Mouse (Mus musculus): ENCODE results near the gene Ang. TPM values are rescaled to one million over a fixed set of nuclear protein-coding genes. Genes with fewer than 3 reads are reported as not detected.

Gene Ang
- polyA plus RNA-seq, 1 experiment: 0.89 TPM

DNA sequence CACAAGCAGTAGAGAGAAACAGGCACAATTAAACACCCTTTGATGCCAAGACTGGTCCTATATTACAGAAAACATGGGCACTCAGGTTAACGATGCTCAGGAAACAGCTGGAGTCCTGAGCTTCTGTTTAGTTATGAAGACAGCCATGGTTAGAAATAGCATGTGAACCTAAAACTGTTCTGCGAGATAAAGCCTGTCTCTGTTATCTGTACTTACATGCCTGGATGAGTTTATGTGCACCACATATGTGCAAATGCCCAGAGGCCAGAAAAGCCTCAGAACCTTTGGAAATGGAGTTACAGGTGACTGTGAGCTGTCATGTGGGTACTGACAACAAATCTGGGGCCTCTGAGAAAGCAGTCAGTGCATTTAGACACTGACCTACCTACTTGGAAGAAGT lies 53.0 kb downstream of the Ang start:
- H3K4me1 ChIP-seq (ENCODE audit: control insufficient read depth, insufficient read depth, low read length): no peaks in the 10 kb centered on the region

DNA sequence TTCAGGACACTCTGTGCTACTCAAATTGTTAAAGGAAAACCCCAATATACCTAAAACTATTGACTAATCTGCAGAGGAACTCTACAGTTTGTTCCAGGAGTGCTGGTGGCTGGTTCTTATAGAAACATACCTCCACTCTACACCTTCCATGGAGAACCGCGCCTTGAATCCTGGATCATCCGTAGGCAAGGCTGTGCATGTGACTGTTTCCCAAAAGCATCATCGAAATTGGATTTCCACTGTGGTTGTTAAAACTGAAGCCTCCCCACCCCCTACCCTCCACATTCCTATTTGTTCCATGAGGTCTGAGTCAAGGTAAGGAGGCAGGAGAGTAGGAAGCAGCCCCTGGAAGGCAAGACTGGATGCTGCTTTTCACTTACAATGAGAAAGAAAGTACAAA lies 53.5 kb downstream of the Ang start:
- TF ChIP-seq POLR2A (IDR thresholded peaks at IDR 0.05; ENCODE audit: control insufficient read depth, low read depth, low read length) (no peak), CTCF (IDR thresholded peaks at IDR 0.05; ENCODE audit: control insufficient read depth, insufficient read depth, insufficient replicate concordance, low read depth, low read length) (no peak)
- Histone ChIP-seq H3K27me3 (ENCODE audit: control insufficient read depth, insufficient read depth, low read length) (no peaks in the 10 kb centered on the region), H3K4me3 (ENCODE audit: control insufficient read depth, low read depth, low read length) (no peak overlapping the region), H3K27ac (ENCODE audit: control insufficient read depth, insufficient read depth, low read depth, low read length) (no peak overlapping the region), H3K4me1 (ENCODE audit: control insufficient read depth, insufficient read depth, low read length) (no peaks in the 10 kb centered on the region), H3K36me3 (ENCODE audit: control insufficient read depth, insufficient read depth, low read length) (no peaks in the 10 kb centered on the region)

More for the DNA sequence above, 53.0 kb downstream of the Ang start:
- H3K27me3 ChIP-seq (ENCODE audit: control insufficient read depth, insufficient read depth, low read length): no peaks in the 10 kb centered on the region
- TF ChIP-seq CTCF (IDR thresholded peaks at IDR 0.05; ENCODE audit: control insufficient read depth, insufficient read depth, insufficient replicate concordance, low read depth, low read length) (no peak), POLR2A (IDR thresholded peaks at IDR 0.05; ENCODE audit: control insufficient read depth, low read depth, low read length) (no peak)
- no peaks in the 10 kb centered on the region for H3K36me3 ChIP-seq (ENCODE audit: control insufficient read depth, insufficient read depth, low read length)
- H3K4me3 ChIP-seq (ENCODE audit: control insufficient read depth, low read depth, low read length): no peak overlapping the region
- H3K27ac ChIP-seq (ENCODE audit: control insufficient read depth, insufficient read depth, low read depth, low read length): no peak overlapping the region

GRCm38 (mm10) chr14:51145521-51145920 lies 54.6 kb downstream of the Ang start:
- TF ChIP-seq CTCF (IDR thresholded peaks at IDR 0.05; ENCODE audit: control insufficient read depth, insufficient read depth, insufficient replicate concordance, low read depth, low read length) (no peak), POLR2A (IDR thresholded peaks at IDR 0.05; ENCODE audit: control insufficient read depth, low read depth, low read length) (no peak)
- no peaks in the 10 kb centered on the region for H3K27me3 ChIP-seq (ENCODE audit: control insufficient read depth, insufficient read depth, low read length)
- no peaks in the 10 kb centered on the region for H3K36me3 ChIP-seq (ENCODE audit: control insufficient read depth, insufficient read depth, low read length)
- no peak overlapping the region for H3K27ac ChIP-seq (ENCODE audit: control insufficient read depth, insufficient read depth, low read depth, low read length)
- no peak overlapping the region for H3K4me3 ChIP-seq (ENCODE audit: control insufficient read depth, low read depth, low read length)
- no peaks in the 10 kb centered on the region for H3K4me1 ChIP-seq (ENCODE audit: control insufficient read depth, insufficient read depth, low read length)

DNA sequence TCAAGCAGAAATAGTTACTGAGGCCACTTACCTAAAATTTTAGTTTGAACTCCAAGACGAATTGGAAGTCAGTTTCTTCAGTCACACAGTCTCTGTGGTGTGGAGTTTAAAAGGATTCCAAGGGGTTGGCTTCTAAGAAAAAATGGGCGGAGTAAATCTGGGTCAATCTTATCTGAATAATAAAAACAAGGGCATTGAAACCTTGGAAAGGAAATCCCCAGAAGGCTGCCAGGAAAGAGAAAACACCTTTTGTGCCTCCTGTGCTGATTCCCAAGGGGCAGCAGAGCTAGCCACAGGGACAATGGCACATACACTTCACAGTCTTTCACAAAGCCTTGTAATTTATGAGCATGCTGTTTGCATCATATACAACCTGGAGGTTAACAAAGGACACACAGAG lies 55.7 kb downstream of the Ang start, which contains the start of gene Rnase1:
TSS of gene Rnase1 (minus strand) at position 101 of the 400 bp plus-strand sequence.
- Histone ChIP-seq H3K36me3 (ENCODE audit: control insufficient read depth, insufficient read depth, low read length) (no peaks in the 10 kb centered on the region), H3K27me3 (ENCODE audit: control insufficient read depth, insufficient read depth, low read length) (no peaks in the 10 kb centered on the region), H3K4me1 (ENCODE audit: control insufficient read depth, insufficient read depth, low read length) (no peaks in the 10 kb centered on the region), H3K27ac (ENCODE audit: control insufficient read depth, insufficient read depth, low read depth, low read length) (no peak within 1 kb of the TSS), H3K4me3 (ENCODE audit: control insufficient read depth, low read depth, low read length) (no peak within 1 kb of the TSS)
- TF ChIP-seq CTCF (IDR thresholded peaks at IDR 0.05; ENCODE audit: control insufficient read depth, insufficient read depth, insufficient replicate concordance, low read depth, low read length) (no peak), POLR2A (IDR thresholded peaks at IDR 0.05; ENCODE audit: control insufficient read depth, low read depth, low read length) (no peak)

- Histone ChIP-seq H3K4me3 (ENCODE audit: control insufficient read depth, low read depth, low read length) (no peak overlapping the region), H3K4me1 (ENCODE audit: control insufficient read depth, insufficient read depth, low read length) (no peaks in the 10 kb centered on the region), H3K36me3 (ENCODE audit: control insufficient read depth, insufficient read depth, low read length) (no peaks in the 10 kb centered on the region), H3K27me3 (ENCODE audit: control insufficient read depth, insufficient read depth, low read length) (no peaks in the 10 kb centered on the region), H3K27ac (ENCODE audit: control insufficient read depth, insufficient read depth, low read depth, low read length) (no peak overlapping the region)
- TF ChIP-seq CTCF (IDR thresholded peaks at IDR 0.05; ENCODE audit: control insufficient read depth, insufficient read depth, insufficient replicate concordance, low read depth, low read length) (no peak), POLR2A (IDR thresholded peaks at IDR 0.05; ENCODE audit: control insufficient read depth, low read depth, low read length) (no peak)
These were observed 57.1 kb downstream of the Ang start for GRCm38 (mm10) chr14:51148006-51148405.

DNA sequence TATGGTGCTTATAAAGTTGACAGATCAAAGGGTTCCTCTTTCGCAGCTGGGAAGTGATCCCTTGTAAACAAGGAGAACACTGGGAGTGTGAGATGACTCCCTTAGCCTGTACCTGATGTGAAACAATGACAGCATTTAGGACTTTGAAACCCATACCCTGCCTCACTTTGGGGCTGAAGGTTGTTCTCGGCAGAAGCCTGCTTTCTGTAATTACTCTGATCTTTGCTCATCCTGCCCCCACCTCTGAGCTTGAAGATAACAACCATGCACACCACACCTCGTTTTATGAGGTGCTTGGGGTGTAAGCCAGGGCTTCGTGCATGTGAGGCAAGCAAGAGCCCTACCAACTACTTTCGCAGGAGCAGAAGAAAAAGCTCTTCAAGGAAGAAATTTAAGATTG lies 58.2 kb downstream of the Ang start:
- H3K27ac ChIP-seq (ENCODE audit: control insufficient read depth, insufficient read depth, low read depth, low read length): no peak overlapping the region
- no peak overlapping the region for H3K4me3 ChIP-seq (ENCODE audit: control insufficient read depth, low read depth, low read length)
- no peaks in the 10 kb centered on the region for H3K36me3 ChIP-seq (ENCODE audit: control insufficient read depth, insufficient read depth, low read length)
- no peaks in the 10 kb centered on the region for H3K27me3 ChIP-seq (ENCODE audit: control insufficient read depth, insufficient read depth, low read length)
- TF ChIP-seq POLR2A (IDR thresholded peaks at IDR 0.05; ENCODE audit: control insufficient read depth, low read depth, low read length) (no peak), CTCF (IDR thresholded peaks at IDR 0.05; ENCODE audit: control insufficient read depth, insufficient read depth, insufficient replicate concordance, low read depth, low read length) (no peak)
- no peaks in the 10 kb centered on the region for H3K4me1 ChIP-seq (ENCODE audit: control insufficient read depth, insufficient read depth, low read length)

- Histone ChIP-seq H3K27me3 (ENCODE audit: control insufficient read depth, insufficient read depth, low read length) (no peaks in the 10 kb centered on the region), H3K27ac (ENCODE audit: control insufficient read depth, insufficient read depth, low read depth, low read length) (no peak overlapping the region), H3K4me3 (ENCODE audit: control insufficient read depth, low read depth, low read length) (no peak overlapping the region), H3K4me1 (ENCODE audit: control insufficient read depth, insufficient read depth, low read length) (no peaks in the 10 kb centered on the region), H3K36me3 (ENCODE audit: control insufficient read depth, insufficient read depth, low read length) (no peaks in the 10 kb centered on the region)
- TF ChIP-seq POLR2A (IDR thresholded peaks at IDR 0.05; ENCODE audit: control insufficient read depth, low read depth, low read length): no peak
- no peak for TF ChIP-seq CTCF (IDR thresholded peaks at IDR 0.05; ENCODE audit: control insufficient read depth, insufficient read depth, insufficient replicate concordance, low read depth, low read length)
These were observed 59.4 kb downstream of the Ang start for GRCm38 (mm10) chr14:51150206-51150831.

Other genes starting within 250 kb of the Ang start
- 9.3 and 12.6 TPM in 2 replicates for gene Tep1, start 220.6 kb upstream of the Ang start, polyA plus RNA-seq (2012; rRNA removed)
- gene Klhl33, start 193.6 kb upstream of the Ang start, polyA plus RNA-seq (2012; rRNA removed): 0.04 and 0.07 TPM in 2 replicates
- 52.9 and 58.1 TPM in 2 replicates for gene Osgep, start 166.3 kb upstream of the Ang start, polyA plus RNA-seq (2012; rRNA removed)
- gene Apex1, start 166.2 kb upstream of the Ang start, polyA plus RNA-seq (2012; rRNA removed): 31.1 and 33.9 TPM in 2 replicates
- 35.1 and 48.1 TPM in 2 replicates for gene Pip4p1, start 160.3 kb upstream of the Ang start, polyA plus RNA-seq (2012; rRNA removed)
- gene Pnp, start 160.1 kb upstream of the Ang start, polyA plus RNA-seq (2012; rRNA removed): 5.6 and 5.8 TPM in 2 replicates
- gene Gm49342, start 146.6 kb upstream of the Ang start, polyA plus RNA-seq (2012; rRNA removed): 4.8 and 5.5 TPM in 2 replicates
- gene Pnp2, start 135.2 kb upstream of the Ang start, polyA plus RNA-seq (2012; rRNA removed): 22.3 and 22.9 TPM in 2 replicates
- 2.7 and 3.7 TPM in 2 replicates for gene Rnase10, start 83.4 kb upstream of the Ang start, polyA plus RNA-seq (2012; rRNA removed)
- 1.0 TPM in 1 of 2 replicates, not detected in the other for gene Rnase9, start 49.3 kb upstream of the Ang start, polyA plus RNA-seq (2012; rRNA removed)
- 0.22 and 0.49 TPM in 2 replicates for gene Rnase11, start 41.0 kb upstream of the Ang start, polyA plus RNA-seq (2012; rRNA removed)
- gene Rnase12, start 33.5 kb upstream of the Ang start, polyA plus RNA-seq (2012; rRNA removed): 17.3 TPM in 1 of 2 replicates, not detected in the other
- gene Olfr750, start 16.7 kb upstream of the Ang start, polyA plus RNA-seq (2012; rRNA removed): 0.54 and 0.77 TPM in 2 replicates
- 8.8 and 11.5 TPM in 2 replicates for gene Rnase4, start 73 bp upstream of the Ang start, polyA plus RNA-seq (2012; rRNA removed)
- 10.3 TPM in 1 of 2 replicates, not detected in the other for gene Eddm3b, start 23.3 kb downstream of the Ang start, polyA plus RNA-seq (2012; rRNA removed)
- gene Rnase6, start 32.8 kb downstream of the Ang start, polyA plus RNA-seq (2012; rRNA removed): 0.63 and 0.93 TPM in 2 replicates
- 0.56 and 0.84 TPM in 2 replicates for gene Rnase1, start 55.6 kb downstream of the Ang start, polyA plus RNA-seq (2012; rRNA removed)
- gene Rnase2b, start 71.1 kb downstream of the Ang start, polyA plus RNA-seq (2012; rRNA removed): not detected in 2 replicates
- gene Ang2, start 108.0 kb downstream of the Ang start, polyA plus RNA-seq (2012; rRNA removed): not detected in 2 replicates
- not detected in 2 replicates for gene Ear14, start 112.2 kb downstream of the Ang start, polyA plus RNA-seq (2012; rRNA removed)
- 0.17 TPM in 1 of 2 replicates, not detected in the other for gene Rnase2a, start 165.0 kb downstream of the Ang start, polyA plus RNA-seq (2012; rRNA removed)